Mouse (Mus musculus) splenic B cell, adult 2 months (primary cell): ENCODE measurements around the gene Tas2r122.
"Not testable (repeated sequence)": the region's sequence is repeated elsewhere in the genome, so short reads cannot be mapped to it uniquely, and the experiment has no call there.

Experiments
- DNase-seq: peaks from one replicate; pipeline ENCODE4 v3.0.0-alpha.2; 2011; ENCODE audit warnings: low read depth, low spot score
- H3K27me3 ChIP-seq: 2 replicates; pipeline ENCODE4 v1.6.1; 2012; ENCODE audit warnings: mild to moderate bottlenecking, low read length, moderate library complexity, mixed read lengths; ENCODE audit not compliant: control insufficient read depth, poor library complexity, insufficient read depth, severe bottlenecking
- H3K36me3 ChIP-seq: 2 replicates; pipeline ENCODE4 v1.6.1; 2012; ENCODE audit warnings: mild to moderate bottlenecking, low read length, moderate library complexity, mixed read lengths; ENCODE audit not compliant: control insufficient read depth, poor library complexity, insufficient read depth, severe bottlenecking

The Tas2r122 gene

DNA sequence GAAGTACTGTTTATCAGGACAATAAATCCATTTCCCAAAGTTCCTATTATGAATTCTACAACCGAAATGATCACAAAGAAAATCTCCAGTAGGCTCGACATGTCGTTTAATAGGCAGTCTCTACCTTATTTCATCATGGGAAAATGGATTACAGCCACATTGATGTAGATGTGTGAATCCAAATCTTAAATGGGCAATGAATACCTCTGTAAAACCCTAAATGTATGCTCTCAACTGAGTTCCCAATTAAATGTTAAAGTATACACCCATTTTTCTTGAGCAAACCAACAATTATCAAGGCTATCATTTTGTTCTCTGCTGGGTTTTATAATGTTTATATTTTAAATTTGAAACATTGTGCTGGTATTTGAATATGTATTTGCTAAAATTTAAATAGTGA, at the start of gene Tas2r122:
TSS of gene Tas2r122 (minus strand) at position 101 of the 400 bp plus-strand sequence.
- DNase-seq, result no peak
- Histone ChIP-seq H3K27me3 (no peaks in the 10 kb centered on the region), H3K36me3 (no peaks in the 10 kb centered on the region)

DNA sequence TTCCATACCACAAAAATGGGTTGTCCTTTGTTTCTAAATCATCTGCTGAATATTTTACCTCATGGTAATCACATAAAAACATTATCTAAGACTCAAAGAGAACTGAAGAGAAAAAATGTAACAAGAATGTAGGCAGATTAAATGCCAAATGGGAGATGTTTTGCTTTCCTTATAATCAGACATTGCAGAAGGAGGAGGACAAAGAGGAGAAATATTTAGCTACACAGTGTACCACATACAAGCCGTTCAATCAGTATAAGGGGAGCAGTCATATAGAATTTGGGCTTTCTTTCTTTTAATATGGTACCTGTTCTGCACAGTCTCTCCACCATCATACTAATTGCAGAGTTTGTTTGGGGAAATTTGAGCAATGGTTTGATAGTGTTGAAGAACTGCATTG, 42.7 kb upstream of the Tas2r122 start, which contains the start of gene Tas2r124:
TSS of gene Tas2r124 (plus strand) at position 301 of the 400 bp plus-strand sequence.
- no peak for DNase-seq
- no peaks in the 10 kb centered on the region for H3K27me3 ChIP-seq
- H3K36me3 ChIP-seq, result no peaks in the 10 kb centered on the region

- no peak for DNase-seq
- no peaks in the 10 kb centered on the region for H3K36me3 ChIP-seq
- no peaks in the 10 kb centered on the region for H3K27me3 ChIP-seq
Observed at GRCm38 (mm10) chr6:132750206-132750605, 38.5 kb upstream of the Tas2r122 start.

GRCm38 (mm10) chr6:132737935-132738334, 26.2 kb upstream of the Tas2r122 start, which contains the start of gene Tas2r115:
Gene Tas2r115 (minus strand): TSS chr6:132738035.
- Histone ChIP-seq H3K27me3 (no peaks in the 10 kb centered on the region), H3K36me3 (no peaks in the 10 kb centered on the region)
- DNase-seq, result no peak

DNA sequence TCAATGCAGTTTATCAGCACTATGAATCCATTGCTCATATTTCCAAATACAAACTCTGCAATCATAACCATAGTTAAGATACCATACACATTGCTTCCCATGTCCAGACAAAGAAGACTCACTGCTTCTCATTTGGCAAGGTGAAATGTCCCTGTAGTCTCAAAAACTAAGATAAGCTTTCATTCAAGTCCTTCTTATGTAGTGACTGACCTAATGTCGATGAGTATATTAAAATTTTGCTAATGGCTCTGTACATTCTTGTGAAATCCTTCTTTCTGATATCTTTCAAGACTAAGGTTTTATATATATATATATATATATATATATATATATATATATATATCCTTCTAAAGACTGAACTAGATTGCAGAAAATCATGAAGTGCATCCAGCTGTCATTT, 10.8 kb downstream of the Tas2r122 start, which contains the start of gene Tas2r121:
TSS of gene Tas2r121 (minus strand) at position 101 of the 400 bp plus-strand sequence.
- no peaks in the 10 kb centered on the region for H3K27me3 ChIP-seq
- DNase-seq, result no peak
- no peaks in the 10 kb centered on the region for H3K36me3 ChIP-seq

GRCm38 (mm10) chr6:132691596-132691995, 20.1 kb downstream of the Tas2r122 start:
- DNase-seq, H3K36me3 ChIP-seq, H3K27me3 ChIP-seq: not testable (repeated sequence)
